Mouse (Mus musculus) spleen, postnatal 36 days (tissue): ENCODE measurements around the gene Cdkl2.
A peak's percentile ranks its signal among the peaks of the same experiment; 100 is the strongest.

Experiments used
- DNase-seq, 2 experiments: peaks; one replicate each; pipeline ENCODE4 v3.0.0; 2022; ENCODE audit warnings: low spot score in 2 of 2, mixed read lengths in 1 of 2

The Cdkl2 gene

DNA sequence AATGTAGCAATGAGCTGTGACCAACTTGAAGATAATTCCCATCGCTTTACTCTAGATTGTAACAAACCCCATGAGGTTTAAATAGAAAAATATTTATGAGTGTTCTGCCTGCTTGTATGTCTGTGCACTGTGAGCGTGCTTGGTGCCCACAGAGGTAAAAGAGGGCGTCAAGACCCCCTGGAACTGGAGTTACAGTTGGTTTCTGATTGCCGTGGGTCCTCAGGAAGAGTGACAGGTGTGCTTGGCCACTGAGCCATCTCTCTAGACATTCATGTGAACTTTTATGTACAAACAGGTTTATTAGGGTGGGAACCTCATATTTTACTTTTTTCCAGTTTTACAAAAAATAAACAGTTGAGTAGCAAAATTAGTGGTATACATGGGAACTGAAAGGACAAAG is at the start of gene Cdkl2:
Gene Cdkl2, minus strand, starts transcription at position 101 of the 400 bp plus-strand sequence.
- no peak for DNase-seq

DNA sequence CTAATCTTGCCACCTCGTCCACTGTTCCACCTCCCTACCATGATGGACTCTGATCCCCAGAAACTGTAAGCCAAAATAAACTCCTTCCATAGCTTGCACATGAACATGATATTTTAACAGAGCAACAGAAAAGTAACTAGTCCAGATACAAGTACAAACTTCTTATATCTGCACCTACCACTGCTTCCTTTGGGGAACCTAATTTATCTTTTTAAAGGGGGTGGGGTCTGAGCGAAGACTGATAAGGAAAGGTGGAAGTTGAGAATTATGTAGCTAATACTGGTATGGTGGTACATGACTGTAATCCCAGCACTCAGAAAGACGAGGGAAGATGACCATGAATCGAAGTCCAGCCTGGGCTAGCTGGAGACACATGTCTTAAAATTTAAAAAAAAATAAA is 43.8 kb upstream of the Cdkl2 start:
- no peak for DNase-seq

DNA sequence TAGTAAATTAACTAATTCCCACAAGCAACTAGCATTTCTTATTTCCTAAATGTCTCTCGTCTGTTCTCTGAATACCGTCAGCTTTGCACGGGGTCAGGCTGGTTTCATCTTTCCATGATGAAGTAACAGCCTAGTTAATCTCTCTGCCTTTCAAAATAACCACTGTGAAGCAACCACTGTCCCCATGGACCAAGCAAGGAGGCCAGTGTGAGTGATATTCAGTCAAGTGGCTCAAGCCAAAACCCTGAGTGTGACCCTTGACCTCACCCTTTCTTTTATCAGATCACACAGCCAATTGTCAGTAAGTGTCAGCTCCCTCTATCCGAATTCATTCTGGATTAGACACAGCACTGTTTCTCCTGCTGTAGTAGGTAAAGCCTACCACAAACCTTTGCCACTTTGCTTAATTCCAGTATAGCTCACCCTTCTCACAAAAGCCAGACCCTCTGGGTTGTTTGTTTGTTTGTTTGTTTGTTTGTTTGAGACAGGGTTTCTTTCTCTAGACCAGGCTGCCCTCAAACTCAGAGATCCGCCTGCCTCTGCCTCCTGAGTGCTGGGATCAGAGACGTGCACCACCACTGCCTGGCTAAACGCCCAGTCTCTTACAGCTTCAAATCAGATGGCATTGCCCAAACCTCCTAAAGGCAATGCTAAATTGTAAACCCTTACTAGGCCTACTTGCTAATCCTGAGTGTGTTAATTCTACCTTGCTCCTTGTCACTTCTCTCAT is 42.3 kb upstream of the Cdkl2 start:
- DNase-seq, result no peak

DNA sequence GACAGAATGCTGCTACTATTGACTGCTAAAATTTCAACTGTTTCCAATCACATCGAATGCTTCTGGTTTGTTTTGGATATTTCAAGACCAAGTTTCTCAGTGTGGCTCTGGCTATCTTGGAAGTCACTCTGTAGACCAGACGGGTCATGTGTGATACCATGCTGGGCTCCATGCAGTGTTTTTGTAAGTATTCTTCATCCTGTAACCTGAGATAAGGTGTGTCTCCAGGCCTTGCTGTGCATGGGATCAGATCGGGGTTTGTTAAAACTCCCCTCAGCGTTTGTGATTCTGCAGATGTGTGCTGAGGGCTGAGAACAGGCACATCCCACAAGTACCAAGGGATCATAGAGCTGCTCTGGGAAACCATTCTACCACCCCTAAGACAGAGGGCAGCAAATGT is 41.6 kb upstream of the Cdkl2 start:
- DNase-seq, result no peak

DNA sequence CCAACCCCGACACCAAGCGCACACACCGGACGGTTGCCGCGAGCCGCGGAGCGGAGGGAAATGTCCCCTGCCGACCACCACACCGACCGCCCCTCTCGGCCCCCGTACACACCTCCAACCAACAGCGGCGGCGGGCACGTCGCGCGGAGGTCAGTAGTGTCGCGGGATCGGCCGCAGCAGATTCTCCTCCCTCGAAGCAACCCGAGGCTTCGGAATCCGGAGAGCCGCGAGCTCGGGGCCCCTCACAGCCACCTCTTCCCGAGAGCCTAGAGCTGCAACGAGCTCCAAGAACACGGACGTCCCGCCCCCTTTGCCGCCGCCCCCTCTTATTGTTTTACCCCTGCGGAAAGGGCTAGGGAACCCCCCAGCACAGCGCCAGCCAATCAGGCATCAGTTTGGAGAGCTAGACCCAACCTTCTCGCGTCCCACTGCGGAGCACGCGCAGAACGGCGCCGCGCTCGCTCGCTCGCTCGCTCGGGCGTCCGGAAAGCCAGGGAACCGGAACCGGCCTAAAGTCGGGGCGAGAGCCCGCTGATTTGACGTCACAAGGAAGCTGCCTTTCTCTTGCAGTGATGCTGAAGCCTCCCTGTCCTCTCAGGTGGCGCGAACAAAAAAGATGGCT is 39.8 kb upstream of the Cdkl2 start, which contains the start of gene G3bp2:
Gene G3bp2, minus strand, starts transcription at position 303 of the 622 bp plus-strand sequence.
- DNase-seq, result peak; percentile 96 to 97

DNA sequence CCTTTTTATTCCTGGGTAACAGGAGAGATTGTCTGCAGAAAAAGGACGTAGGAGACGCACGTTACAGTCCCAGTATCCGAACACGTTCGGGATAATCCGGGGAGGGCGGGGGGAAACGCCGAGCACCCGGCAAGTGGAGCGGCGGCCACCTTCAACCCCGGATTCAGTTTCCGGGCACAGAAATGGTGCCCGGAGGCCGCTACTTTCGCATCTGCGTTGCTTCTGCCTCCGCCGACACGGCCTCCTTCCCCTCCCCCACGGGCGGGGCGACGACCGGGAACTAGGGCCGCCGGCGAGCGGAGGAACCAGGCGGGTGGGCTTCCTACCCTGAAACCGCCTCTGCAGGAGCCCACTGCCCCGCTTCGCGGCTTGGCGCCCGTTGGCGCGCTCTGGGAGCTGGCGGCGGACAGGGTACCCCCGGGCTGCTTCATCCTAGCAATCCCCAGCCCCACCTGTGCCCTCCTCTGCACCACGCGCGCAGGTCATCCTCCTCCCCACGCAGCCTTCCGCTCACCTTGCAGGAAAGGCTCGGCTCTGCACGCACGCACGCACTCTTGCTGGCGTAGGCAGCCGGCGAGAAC is 39.2 kb upstream of the Cdkl2 start:
- DNase-seq, result peak; percentile 75 to 76

DNA sequence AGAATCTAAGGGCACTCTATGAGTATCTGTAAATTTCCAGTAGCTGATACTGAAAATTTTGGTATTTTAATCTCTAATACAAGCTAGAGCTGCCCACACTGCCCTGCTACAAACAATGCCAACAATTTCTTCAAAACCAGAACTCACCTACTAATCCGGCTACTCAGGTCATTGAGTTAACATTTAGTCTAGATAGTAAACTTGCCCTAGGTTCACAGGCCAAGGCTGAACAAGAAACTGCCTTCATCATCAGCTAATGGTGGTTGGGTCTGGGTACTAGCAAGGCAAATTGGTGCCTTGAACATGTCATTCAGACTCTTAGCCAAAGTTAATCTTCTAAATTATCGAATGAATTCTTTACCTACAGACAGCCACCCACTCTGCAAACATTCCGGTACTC is 37.6 kb upstream of the Cdkl2 start:
- no peak for DNase-seq

DNA sequence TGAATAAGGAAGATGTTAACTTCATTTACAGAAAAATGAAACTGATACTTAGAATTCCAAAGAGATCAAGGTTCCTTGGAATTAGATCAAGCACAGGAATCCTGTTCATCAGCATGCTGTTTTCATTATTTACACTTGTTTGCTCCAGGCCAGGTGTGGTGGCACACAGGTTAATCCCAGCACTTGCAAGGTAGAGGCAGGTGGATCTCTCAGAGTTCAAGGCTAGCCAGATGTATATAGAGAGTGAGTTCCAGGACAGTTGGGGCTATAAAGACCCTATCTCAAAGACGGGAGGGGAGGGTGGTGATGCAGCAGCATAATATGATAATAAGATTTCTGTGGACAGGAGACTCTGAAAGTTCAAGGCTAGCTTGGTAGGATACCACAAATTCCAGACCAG is 36.7 kb upstream of the Cdkl2 start:
- DNase-seq, result no peak

DNA sequence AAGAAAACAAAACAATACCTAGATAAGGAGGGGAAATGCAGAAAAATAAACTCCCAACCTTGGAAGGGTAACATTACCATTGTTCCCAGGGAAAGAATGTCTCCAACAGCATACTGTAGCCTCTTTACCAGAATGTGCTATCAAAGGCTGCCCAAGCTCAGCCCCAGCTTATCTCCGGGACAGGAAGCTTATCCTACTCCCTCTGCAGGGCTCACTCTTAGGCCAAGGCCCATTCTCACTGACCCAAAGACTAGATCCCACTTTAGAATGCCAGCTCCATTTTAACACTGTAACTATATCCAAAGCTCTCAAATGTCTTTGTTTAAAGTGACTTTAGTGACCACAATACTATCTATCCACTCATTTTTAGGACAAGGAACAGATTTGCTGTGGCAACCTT is 35.6 kb upstream of the Cdkl2 start:
- DNase-seq, result no peak

DNA sequence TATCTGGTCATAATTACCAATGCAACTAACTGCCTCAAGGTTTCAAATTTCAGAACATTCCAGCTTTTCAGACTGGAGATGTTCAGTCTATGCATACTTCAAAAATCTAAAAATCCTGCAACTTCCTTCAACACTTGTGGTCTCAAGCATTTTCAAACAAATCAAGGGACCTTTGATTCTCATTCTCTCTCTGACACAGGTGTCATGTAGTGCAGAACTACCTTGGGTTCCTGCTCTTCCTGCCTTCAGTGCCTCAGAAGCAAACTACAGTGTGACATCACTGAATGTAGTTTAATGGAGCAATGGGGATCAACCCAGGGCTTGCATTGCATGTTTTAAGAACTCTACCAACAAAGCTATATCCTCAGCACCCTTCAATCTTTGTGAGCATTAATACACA is 35.1 kb upstream of the Cdkl2 start:
- DNase-seq, result no peak

DNA sequence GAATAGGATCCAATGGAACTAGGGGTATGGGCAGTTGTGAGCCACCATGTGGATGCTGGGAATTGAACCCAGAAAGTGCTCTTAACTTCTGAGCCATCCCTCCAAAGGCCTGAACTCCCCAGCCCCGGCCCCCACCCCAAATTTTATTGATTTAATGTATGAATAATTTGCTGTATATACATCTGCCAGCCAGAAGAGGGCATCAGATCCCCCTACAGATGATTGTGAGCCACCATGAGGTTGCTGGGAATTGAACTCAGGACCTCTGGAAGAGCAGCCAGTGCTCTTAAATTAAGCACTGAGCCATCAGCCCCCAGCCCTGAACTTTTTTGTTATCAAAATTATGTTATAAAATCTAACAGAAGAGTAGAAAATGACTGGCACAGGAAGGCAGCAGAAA is 32.6 kb upstream of the Cdkl2 start:
- no peak for DNase-seq

DNA sequence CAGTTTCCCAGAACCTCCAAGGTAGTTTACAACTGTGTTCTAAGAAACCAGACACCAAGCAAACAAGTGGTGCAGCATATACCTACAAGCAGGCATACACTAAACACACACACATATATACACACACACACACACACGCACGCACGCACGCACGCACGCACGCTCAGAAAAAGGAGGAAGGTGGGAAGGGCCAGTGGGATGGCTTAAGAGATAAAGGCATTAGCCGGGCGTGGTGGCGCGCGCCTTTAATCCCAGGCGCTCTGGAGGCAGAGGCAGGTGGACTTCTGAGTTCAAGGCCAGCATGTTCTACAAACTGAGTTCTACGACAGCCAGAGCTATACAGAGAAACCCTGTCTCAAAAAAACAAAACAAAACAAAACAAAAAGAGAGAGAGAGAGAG is 30.4 kb upstream of the Cdkl2 start:
- peak in 1 of 2 experiments; percentile 25 for DNase-seq

DNA sequence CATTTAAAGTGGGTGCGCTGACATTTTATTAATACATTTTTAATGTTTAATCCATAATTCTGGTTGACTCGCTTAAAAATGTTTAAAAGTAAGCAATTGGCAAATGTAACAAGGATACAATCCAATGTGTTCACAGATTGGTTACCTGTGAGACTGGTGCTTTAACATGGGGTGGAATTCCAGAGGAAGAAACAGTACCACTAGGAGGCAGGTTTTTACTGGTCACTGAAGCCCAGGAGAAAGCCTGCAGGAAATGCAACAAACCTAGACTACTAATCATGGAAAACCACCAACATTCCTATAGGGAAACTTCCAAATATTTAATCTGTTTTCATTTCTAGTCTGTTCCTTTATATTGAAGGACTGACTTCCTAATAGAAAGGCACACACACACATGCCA is 19.5 kb upstream of the Cdkl2 start:
- DNase-seq, result no peak

DNA sequence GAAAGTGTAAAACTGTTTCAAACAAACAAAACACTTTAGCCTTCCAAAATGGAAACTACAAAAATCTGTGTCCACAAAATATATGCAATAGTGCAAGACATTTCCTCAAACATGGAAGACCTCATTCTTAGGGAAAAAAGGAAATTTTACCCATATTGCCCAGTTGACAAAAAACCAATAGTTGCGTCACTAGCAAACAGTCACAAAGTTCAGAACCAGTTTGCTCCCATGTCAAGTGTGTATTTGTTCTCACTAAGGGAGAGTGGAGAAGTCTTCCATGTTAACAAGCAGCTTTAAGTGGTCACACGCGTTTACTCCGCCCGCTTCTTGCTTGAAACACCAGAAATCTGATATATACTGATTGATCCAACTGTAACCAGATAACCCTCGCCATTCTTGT is 9.2 kb upstream of the Cdkl2 start:
- DNase-seq, result no peak

DNA sequence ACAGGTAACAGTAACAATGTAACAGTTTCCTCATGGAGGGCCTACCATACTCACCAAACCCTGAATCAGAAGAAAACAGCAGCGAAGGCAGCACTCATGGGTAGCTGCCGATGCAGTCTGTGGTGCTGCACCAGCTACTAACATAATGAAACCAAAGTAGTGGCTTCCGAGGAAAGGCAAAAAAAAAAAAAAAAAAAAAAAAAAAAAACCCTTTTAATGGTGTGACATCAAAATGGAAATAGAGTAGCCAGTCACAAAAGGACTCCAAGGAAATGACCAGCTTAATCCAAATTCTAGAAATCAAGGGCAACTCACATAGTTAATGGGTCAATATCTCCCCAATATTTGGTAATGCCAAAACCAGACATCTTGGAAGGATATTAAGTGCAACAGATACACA is 6.7 kb upstream of the Cdkl2 start:
- no peak for DNase-seq

DNA sequence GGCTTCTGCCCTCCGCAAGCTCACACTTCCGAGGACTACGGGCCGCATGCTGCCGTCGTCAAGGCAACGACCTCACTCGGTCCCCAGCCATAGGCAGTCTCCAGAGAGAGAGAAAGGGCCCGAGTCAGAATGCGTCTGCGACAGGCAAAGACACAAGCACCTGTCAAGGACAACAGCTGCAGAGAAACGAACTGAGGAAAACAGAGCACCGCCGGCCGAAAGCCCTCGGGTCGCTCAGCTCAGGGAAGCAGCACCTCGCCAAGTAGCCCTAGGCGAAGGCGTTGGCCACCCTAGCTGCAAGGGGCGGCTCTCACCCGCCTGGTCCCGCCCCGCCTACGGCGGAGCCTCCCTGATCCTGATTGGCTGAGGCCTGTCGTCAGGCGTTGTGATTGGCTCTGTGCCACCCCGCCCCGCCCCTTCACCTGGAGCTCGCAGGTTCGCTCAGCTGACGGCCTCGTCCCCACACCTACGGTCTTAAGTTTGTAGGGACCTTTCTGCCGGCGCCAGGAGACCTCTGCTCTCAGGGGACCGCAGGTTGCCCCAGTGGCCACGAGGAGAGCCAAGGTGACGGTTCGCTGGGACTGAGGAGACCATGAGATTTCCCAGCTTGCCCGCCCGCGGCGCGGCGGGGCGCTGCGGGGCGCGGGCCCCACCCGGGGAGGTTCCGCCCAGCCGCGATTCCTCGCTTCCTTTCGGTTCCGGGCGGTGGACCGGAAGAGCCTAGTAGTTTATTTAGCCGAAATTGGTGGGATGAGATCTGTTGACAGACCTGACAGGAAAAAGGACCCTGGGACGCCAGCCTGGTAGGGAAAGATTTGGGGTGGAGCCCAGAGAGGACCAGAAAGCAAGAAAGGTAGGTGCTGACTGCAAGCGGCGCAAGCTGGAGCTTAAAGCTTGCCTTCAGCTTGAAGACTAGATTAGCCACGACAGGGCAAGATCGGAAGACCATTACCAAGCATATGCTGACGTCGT is 1.0 kb downstream of the Cdkl2 start:
- peak; percentile 93 to 94 for DNase-seq

DNA sequence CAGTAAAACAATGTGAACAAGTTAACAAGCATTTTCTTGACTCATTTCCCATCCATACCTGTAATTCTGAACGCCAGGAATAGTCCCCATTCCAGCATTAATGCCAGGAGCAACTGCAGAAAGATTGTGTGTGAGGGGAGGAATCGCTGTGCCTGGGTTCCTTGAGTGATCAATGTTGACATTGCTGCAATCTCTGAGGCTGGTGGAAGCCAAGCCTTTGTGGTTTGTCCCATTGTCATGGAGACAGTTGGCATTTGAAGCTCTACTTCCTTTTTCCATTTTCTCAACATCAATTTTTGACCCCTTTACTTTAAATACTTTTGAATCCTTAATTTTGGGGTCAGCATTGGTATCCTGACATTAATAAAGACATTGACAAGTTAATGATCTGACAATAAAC is 23.7 kb downstream of the Cdkl2 start:
- no peak for DNase-seq

DNA sequence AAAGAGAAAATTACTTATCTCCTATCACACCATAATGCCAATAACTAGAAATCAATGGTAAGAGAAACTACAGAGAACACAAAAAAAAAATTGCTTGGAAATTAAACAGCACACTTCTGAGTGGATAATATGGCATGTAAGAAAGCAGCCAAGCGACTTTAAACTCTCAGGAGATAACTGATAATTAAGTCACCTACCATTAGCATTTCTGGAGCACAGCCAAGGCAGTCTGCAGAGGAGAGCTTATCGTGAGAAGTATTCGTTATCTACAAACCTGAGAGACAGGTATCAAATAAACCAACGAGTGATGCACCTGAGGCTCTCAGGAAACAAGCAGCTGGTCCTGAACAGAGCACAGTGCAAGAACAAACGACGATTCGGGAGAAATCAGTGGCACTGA is 31.9 kb downstream of the Cdkl2 start:
- no peak for DNase-seq

DNA sequence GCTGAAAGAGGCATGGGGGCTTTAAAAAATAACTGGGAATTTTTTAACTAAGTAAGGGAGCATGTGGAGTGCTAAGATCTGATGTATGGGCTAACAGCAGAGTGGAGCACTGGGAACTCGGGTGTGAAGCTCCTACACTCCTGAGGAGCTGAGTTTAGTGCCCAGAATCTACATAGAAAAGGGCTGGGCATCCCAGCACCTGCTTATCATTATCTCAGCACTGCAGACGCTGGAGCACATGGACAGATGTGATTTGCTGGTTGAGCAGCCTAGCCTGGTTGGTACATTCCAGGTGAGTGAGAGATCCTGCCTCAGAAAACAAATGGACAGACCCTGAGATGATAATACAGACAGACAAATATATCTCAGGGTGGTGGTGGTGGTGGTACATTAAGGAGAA is 33.9 kb downstream of the Cdkl2 start:
- DNase-seq, result no peak

DNA sequence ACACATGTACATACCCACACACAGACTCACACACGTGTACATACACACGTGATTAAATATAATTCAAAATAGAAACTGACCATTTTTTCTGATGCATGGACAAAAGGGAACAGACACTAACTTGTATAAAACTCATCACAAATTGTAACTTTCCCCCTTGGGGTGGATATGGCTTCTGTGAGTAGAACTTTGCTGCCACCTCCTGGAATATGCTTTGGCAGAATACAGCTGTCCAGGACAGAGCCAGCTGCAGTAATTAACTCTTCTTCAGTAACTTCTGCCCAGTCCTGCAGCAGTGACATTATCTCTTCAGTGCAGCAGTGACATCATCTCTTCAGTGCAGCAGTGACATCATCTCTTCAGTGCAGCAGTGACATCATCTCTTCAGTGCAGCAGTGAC is 40.7 kb downstream of the Cdkl2 start:
- DNase-seq, result peak; percentile 36 to 39

DNA sequence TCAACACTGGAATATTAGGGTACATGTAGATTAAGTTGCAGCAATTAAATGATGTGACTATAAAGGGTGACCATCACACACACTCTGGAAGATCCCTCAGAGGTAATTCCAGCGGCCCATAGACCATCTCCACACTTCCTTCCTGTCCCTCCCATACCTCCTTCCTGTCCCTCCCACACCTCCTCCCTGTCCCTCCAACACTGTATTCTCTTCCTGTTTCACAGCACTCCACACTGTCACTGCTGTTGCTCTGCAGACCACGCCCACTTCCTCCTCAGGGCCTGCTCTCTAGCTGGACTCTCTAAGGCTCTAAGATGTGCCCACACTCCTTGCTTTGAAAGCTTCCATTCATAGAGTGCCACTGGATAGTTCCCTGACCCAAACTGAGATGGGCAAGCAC is 42.9 kb downstream of the Cdkl2 start:
- DNase-seq, result peak; percentile 74 to 77

DNA sequence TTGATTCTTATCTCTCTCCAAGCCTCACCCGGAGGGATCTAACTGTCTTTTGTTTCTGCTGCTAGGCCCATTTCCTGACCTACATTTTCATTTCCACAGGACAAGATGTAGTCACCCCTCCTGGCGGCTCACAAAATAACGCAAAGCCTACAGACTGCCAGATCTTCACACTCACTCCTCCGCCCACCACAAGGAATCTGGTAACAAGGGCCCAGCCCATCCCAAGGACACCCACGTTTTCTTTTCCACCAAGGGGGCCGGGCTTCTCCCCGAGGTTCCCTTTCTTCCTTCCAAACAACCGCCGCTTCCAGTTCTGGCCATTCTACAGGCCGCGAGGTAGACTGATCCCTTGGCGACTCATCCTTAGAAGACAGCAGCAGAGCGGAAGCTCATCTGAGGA is 49.1 kb downstream of the Cdkl2 start:
- DNase-seq, result no peak
